Mouse (Mus musculus) hindbrain, embryonic 15.5 days (tissue): ENCODE measurements at regions not wholly inside any gene's neighbourhood (a gene's known extent, or its start where the extent isn't known, plus 50 kb on each side); places are given as distances from the start of the nearest gene placed in this dataset.

Experiments used
- ATAC-seq: fragments of 200-750 bp; cut with Nextera tagmentation; 2 replicates; pipeline ENCODE4 v1.8.0; 2017; ENCODE audit warnings: low read depth, moderate number of reproducible peaks, moderate TSS enrichment; ENCODE audit not compliant: low FRiP score
- H3K27ac ChIP-seq: fragments of 300-500 bp; sonication (generic); replicated peaks from 2 replicates; pipeline ENCODE4 v1.5.1; 2015; ENCODE audit warnings: mild to moderate bottlenecking, inconsistent platforms
- H3K27me3 ChIP-seq: fragments of 300-500 bp; sonication (generic); 2 replicates; pipeline ENCODE4 v1.6.1; 2015; ENCODE audit warnings: control low read depth, inconsistent platforms
- H3K36me3 ChIP-seq: fragments of 300-500 bp; sonication (generic); 2 replicates; pipeline ENCODE4 v1.6.1; 2015; ENCODE audit warnings: control low read depth, inconsistent platforms
- H3K4me1 ChIP-seq: fragments of 300-500 bp; sonication (generic); replicated peaks from 2 replicates; pipeline ENCODE4 v1.6.1; 2015; ENCODE audit warnings: control low read depth, inconsistent platforms
- H3K4me2 ChIP-seq: fragments of 300-500 bp; sonication (generic); 2 replicates; pipeline ENCODE4 v1.6.1; 2015; ENCODE audit warnings: moderate library complexity, mild to moderate bottlenecking, inconsistent platforms
- H3K4me3 ChIP-seq: fragments of 300-500 bp; sonication (generic); 2 replicates; pipeline ENCODE4 v1.5.1; 2015; ENCODE audit warnings: mild to moderate bottlenecking, inconsistent platforms
- H3K9ac ChIP-seq: fragments of 300-500 bp; sonication (generic); 2 replicates; pipeline ENCODE4 v1.6.1; 2015; ENCODE audit warnings: inconsistent platforms
- H3K9me3 ChIP-seq: fragments of 300-500 bp; sonication (generic); 2 replicates; pipeline ENCODE4 v1.6.1; 2016; ENCODE audit warnings: control low read depth, inconsistent platforms
- WGBS: fragments of 180-500 bp; shearing (Covaris S2); methylation state at CpG from one replicate; pipeline ENCODE4 v1.1.7; 2015; 5-methylcytosine and 5-hydroxymethylcytosine counted together

DNA sequence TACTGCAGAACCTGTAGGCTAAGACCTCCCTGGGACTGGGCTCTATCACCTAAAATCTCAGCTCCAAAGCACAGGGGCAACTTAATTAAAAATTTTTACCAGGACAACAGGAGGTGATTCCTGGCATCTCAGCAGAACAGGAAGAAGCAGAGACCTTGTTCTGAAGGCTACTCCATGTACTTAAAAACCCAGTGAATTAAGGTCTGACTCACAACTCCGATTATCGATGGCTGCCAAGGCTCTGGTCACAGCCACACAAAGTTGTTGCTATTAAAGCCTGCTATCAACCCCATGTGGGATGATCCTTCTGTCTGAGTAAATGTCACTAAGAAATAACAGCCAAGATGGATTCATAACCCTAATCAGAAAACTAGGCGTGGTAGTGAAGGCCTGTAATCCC, 202.3 kb upstream of the Camk1g start:
- no peak for ATAC-seq
- H3K9me3 ChIP-seq: no peaks in the 10 kb centered on the region
- 95% methylated on average over 3 of the region's 3 CpGs for WGBS

DNA sequence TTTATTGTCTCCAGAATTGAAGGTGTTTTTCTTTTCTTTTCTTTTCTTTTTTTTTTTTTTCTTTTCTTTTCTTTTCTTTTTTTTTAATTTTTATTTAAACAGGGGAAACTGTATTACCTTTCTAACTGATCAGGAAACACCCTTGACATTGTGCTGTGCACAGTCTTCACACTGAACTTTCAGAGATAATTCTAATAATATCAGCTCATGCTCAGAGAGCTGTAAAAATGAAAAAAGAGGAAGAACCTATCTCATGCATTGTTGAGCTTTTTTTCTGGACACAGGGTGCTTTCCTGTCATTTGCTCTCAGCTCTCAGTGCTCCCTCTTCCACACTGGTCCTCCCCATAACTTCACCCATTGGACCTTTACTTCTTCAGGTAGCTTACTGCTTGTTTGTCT, 201.0 kb upstream of the Camk1g start:
- H3K9me3 ChIP-seq: no peaks in the 10 kb centered on the region
- no peaks in the 10 kb centered on the region for H3K27me3 ChIP-seq
- no peak overlapping the region for H3K9ac ChIP-seq
- H3K4me2 ChIP-seq: no peak overlapping the region
- H3K36me3 ChIP-seq: no peaks in the 10 kb centered on the region
- no peak for ATAC-seq
- no peak overlapping the region for H3K4me3 ChIP-seq
- peaks cover under 1% of the 10 kb centered on the region; the same call in 1 of the 2 replicates for H3K4me1 ChIP-seq
- H3K27ac ChIP-seq: no peak overlapping the region

More for the DNA sequence above, 202.3 kb upstream of the Camk1g start:
- peaks cover 5% of the 10 kb centered on the region; the same call in 1 of the 2 replicates for H3K4me1 ChIP-seq
- no peak overlapping the region for H3K4me3 ChIP-seq
- no peak overlapping the region for H3K27ac ChIP-seq
- H3K27me3 ChIP-seq: no peaks in the 10 kb centered on the region
- H3K4me2 ChIP-seq: no peak overlapping the region
- no peaks in the 10 kb centered on the region for H3K36me3 ChIP-seq
- H3K9ac ChIP-seq: no peak overlapping the region

DNA sequence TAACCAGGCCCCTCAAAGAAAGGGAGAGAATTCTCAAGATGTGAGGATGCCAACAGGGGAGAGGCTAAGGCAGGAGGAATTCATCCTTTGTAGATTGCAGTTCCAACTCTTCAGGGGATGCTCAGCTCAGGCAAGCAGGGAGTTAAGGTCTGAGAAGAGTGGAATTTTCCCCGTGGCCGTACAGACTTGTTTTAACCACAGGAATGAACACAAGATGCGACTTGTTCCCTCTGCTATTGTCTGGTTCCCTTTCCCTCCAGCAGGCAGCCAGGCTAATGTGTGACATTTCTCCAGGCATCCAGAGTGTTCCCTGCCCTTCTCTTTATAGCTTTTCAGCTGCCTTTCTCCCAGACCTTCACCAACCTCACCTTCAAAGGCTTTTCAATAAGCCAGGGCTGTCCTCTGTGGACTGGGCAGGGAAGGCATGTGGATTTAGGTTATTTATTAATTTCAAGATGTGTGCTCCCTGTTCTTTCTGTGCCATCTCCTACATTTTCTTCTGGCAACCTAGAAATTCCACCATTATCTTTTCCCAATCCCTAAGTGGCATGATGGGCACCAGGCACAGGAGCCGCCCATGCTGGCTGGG, 198.6 kb upstream of the Camk1g start:
- ATAC-seq: no peak
- Histone ChIP-seq H3K9ac (no peak overlapping the region), H3K4me3 (no peak overlapping the region), H3K4me2 (no peak overlapping the region), H3K27me3 (no peaks in the 10 kb centered on the region), H3K9me3 (no peaks in the 10 kb centered on the region), H3K36me3 (no peaks in the 10 kb centered on the region), H3K27ac (no peak overlapping the region), H3K4me1 (no peaks in the 10 kb centered on the region; the same call in 1 of the 2 replicates)
- WGBS: 39% methylated on average over 4 of the region's 4 CpGs

DNA sequence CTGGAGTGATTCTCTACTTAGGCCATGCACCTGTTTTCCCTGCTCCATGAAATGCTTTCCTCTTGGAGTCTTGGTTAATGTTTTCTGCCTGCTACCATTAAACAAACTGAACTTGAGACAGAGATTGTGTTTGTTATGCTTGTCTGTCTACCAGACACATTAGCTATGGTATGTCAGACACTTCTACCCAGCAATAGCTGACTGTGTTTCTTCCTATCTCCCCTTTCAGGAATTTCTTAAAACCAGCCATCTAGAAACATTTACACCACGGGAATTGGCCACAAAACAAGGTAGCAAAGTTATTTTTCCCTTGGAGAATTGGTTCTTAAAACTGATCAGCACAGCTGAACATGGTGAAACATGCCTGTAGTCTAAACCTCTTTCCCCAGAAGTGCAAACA, 197.1 kb upstream of the Camk1g start:
- H3K27ac ChIP-seq: no peak overlapping the region
- no peaks in the 10 kb centered on the region for H3K36me3 ChIP-seq
- H3K27me3 ChIP-seq: no peaks in the 10 kb centered on the region
- H3K9me3 ChIP-seq: no peaks in the 10 kb centered on the region
- H3K9ac ChIP-seq: no peak overlapping the region
- ATAC-seq: no peak
- no peak overlapping the region for H3K4me3 ChIP-seq
- no peak overlapping the region for H3K4me2 ChIP-seq
- WGBS: 56% methylated on average over 1 of the region's 1 CpGs
- H3K4me1 ChIP-seq: no peaks in the 10 kb centered on the region; the same call in 1 of the 2 replicates

DNA sequence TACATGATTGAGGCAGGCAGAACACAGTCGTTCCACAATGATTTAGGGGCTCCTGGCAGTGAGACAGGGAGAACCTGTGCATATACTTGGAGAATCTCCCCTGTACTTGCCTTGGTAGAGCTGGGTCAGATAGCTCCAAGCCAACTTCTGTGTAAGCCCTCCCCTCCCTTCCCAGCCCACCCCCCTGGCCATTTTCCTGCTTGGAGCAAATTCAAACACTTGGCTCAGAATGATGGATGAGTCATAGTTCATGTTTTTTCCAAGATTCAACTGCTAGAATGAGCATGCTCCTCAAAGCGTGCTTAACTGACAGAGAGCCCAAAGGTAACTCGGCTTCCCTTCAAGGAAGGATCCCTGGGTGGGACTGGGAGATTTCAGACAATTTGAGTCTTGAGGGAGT, 194.1 kb upstream of the Camk1g start:
- no peaks in the 10 kb centered on the region for H3K27me3 ChIP-seq
- no peak overlapping the region for H3K4me2 ChIP-seq
- H3K9ac ChIP-seq: no peak overlapping the region
- no peaks in the 10 kb centered on the region; the same call in 1 of the 2 replicates for H3K4me1 ChIP-seq
- H3K36me3 ChIP-seq: no peaks in the 10 kb centered on the region
- ATAC-seq: no peak
- H3K9me3 ChIP-seq: no peaks in the 10 kb centered on the region
- no peak overlapping the region for H3K27ac ChIP-seq
- WGBS: 71% methylated on average over 3 of the region's 3 CpGs
- H3K4me3 ChIP-seq: no peak overlapping the region

DNA sequence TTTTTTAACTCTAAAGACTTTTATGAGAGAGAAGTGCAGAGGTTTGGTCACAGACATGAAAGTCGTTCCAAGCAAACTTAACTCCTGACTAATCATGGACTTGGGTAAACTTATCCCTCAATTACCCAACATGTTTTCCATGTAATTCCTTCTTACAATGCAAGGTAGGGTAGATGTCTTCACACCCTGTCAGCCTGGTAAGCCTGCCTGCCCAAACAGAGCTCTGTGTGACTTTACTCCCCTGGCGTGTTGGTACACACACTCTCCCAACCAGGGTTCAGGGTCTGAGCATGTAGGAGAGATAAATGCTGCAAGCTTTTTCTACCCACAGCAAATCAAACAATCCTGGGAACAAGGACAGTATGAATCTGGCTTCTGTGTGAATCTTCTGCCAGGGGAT, 192.1 kb upstream of the Camk1g start:
- Histone ChIP-seq H3K4me3 (no peak overlapping the region), H3K27me3 (no peaks in the 10 kb centered on the region), H3K36me3 (no peaks in the 10 kb centered on the region), H3K27ac (no peak overlapping the region), H3K4me1 (no peaks in the 10 kb centered on the region), H3K4me2 (no peak overlapping the region), H3K9me3 (no peaks in the 10 kb centered on the region), H3K9ac (no peak overlapping the region)
- no peak for ATAC-seq
- 90% methylated on average over 2 of the region's 2 CpGs for WGBS

DNA sequence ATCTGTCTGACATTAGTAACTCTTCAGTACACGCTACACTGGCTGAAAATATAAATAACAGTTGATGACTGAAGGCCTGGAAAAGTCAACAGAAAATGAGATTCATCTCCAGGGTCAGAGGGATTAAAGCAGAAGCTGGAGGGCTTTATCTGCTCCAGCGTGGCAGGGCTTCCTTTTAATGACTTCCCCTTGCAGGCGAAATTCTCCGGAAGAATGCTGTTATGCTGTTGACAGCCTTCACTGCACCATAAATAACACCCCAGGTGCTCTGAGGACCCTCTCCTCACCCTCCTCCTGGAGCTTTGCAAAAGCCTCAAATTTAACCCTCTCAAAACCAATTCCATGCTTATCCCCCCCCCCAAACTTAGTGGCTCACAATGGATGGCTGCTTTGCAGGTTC, 188.0 kb upstream of the Camk1g start:
- Histone ChIP-seq H3K9ac (no peak overlapping the region), H3K9me3 (no peaks in the 10 kb centered on the region), H3K4me3 (no peak overlapping the region), H3K4me1 (no peaks in the 10 kb centered on the region), H3K36me3 (no peaks in the 10 kb centered on the region), H3K4me2 (no peak overlapping the region), H3K27ac (no peak overlapping the region), H3K27me3 (no peaks in the 10 kb centered on the region)
- no peak for ATAC-seq
- 28% methylated on average over 4 of the region's 4 CpGs for WGBS

DNA sequence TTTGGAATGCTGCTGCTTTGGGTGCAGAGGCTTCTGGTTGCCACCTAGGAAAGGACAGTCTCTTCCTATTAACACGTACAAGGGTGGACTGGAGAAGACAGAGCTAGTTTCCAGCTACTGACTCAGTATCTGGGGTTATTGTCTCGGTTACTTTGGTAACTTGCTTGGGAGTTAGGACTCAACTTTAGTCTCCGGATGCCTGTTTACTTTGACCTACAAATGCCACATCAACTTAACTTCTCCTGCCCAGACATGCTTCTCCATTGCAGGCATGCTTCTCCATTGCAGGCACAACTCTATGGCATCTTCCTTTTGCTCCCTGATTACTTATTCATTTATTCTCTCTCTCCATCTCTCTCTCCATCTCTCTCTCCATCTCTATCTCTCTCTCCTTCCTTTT, 184.6 kb upstream of the Camk1g start:
- ATAC-seq: no peak
- Histone ChIP-seq H3K4me1 (no peaks in the 10 kb centered on the region), H3K9me3 (no peaks in the 10 kb centered on the region), H3K36me3 (no peaks in the 10 kb centered on the region), H3K27me3 (no peaks in the 10 kb centered on the region), H3K27ac (no peak overlapping the region), H3K4me2 (no peak overlapping the region), H3K4me3 (no peak overlapping the region), H3K9ac (no peak overlapping the region)
- 88% methylated on average over 3 of the region's 3 CpGs for WGBS

DNA sequence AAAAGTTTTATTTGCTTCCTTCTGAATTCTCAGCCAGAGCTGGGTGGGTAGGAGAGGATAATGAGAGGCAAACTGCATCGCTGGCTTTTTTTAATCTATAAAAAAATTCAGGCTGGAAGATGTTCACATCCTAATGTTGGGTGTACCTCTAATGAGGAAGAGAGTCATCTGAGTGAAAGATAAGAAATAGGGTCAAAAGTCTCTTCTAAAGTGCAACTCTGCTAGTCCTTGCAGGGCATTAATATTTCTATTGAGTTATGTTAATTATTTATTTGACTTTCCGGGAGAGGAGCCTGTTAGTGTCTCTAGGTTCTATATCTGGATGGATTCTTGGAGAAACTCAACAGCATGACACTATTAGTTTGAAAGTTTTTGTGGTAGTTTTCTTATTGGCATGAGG, 182.2 kb upstream of the Camk1g start:
- no peaks in the 10 kb centered on the region for H3K4me1 ChIP-seq
- H3K9ac ChIP-seq: no peak overlapping the region
- no peaks in the 10 kb centered on the region for H3K9me3 ChIP-seq
- no peak overlapping the region for H3K27ac ChIP-seq
- H3K36me3 ChIP-seq: no peaks in the 10 kb centered on the region
- WGBS: 77% methylated on average over 2 of the region's 2 CpGs
- no peaks in the 10 kb centered on the region for H3K27me3 ChIP-seq
- ATAC-seq: no peak
- no peak overlapping the region for H3K4me2 ChIP-seq
- no peak overlapping the region for H3K4me3 ChIP-seq

DNA sequence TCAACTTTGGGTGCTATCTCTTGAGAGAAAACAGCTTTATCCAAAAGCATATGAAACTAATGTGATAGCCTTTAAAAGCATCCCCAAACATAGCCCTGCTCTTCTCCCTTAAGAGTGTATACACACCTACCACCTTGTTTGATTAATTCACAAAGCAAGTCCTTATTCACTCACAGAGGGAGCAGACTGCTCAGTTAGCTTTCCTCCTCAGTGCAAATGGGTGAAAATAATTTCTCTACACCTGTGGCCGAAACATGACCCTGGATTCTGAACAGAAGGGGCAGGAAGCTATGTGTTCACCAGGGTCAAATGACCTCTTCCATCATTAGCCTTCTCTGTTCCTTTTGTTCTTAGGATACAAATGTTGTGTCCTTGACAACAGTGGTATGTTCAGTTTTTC, 181.2 kb upstream of the Camk1g start:
- Histone ChIP-seq H3K4me3 (no peak overlapping the region), H3K4me2 (no peak overlapping the region), H3K9ac (no peak overlapping the region), H3K27ac (no peak overlapping the region), H3K4me1 (no peaks in the 10 kb centered on the region), H3K9me3 (no peaks in the 10 kb centered on the region), H3K36me3 (no peaks in the 10 kb centered on the region), H3K27me3 (no peaks in the 10 kb centered on the region)
- 60% methylated on average over 1 of the region's 1 CpGs for WGBS
- ATAC-seq: no peak

DNA sequence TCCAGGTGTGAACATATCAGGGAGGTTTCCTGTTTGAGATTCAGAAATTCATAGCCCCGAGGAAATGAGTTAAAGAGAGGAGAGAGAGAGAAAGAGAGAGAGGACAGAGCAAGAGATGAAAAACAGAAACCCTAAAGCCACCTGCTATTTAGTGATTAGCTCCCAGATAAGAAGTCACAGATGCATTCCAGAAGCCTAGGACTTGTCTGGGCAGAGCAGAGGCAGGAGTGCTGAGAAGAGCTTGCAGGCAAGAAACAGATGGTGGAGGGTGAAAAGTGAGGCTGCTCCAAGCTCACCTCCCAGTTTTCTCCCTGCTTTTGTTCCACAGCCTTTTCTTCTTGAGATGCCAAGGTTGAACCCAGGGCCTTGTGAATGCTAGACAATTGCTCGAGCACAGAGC, 180.7 kb upstream of the Camk1g start:
- Histone ChIP-seq H3K9ac (no peak overlapping the region), H3K36me3 (no peaks in the 10 kb centered on the region), H3K4me1 (no peaks in the 10 kb centered on the region), H3K4me2 (no peak overlapping the region), H3K27ac (no peak overlapping the region), H3K4me3 (no peak overlapping the region), H3K9me3 (no peaks in the 10 kb centered on the region), H3K27me3 (no peaks in the 10 kb centered on the region)
- no peak for ATAC-seq
- 55% methylated on average over 2 of the region's 2 CpGs for WGBS

DNA sequence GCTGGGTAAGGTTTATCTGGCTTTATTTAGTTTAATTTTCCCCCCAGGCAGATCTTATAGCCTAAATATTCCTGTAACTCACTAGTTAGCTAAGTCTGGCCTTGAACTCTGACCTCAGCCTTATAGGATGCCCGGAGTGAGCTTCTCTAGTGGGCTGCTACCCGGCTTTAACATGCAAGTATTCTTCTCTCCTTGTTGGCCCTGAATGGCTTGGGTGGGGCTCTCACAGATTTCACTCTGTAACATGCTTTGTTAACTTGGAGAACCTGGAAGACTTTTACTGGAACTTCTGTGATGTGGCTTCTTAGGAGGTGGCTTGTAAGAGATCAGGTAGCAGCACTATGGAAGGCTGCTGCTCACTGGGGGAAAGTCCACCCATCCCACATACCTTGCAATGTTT, 177.3 kb upstream of the Camk1g start:
- 85% methylated on average over 2 of the region's 2 CpGs for WGBS
- no peak overlapping the region for H3K9ac ChIP-seq
- ATAC-seq: no peak

DNA sequence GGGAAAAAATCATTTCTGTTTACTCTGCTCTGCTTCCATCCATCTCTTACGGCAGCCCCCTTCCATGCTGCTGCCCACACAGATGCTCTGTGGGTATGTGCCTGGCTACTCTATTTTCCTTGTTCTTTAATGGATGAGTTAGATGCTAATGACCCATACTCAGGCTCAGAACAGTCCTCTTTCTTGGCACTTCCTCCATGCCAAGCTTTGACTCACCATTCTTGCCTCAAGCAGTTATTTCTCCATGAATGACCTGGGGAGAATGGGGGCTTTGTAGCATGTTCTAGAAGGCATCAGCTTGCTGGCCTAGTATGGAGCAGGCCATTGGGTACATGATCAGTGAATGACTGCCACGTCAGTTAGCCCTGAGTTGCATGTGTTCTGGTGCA, 175.9 kb upstream of the Camk1g start:
- no peak overlapping the region for H3K9ac ChIP-seq
- H3K27me3 ChIP-seq: no peaks in the 10 kb centered on the region
- no peak overlapping the region for H3K27ac ChIP-seq
- H3K4me3 ChIP-seq: no peak overlapping the region
- H3K4me1 ChIP-seq: peaks cover 13% of the 10 kb centered on the region
- H3K36me3 ChIP-seq: no peaks in the 10 kb centered on the region
- WGBS: 73% methylated on average over 2 of the region's 2 CpGs
- no peak; the same call in 1 of the 2 replicates for ATAC-seq
- H3K9me3 ChIP-seq: no peaks in the 10 kb centered on the region
- no peak overlapping the region for H3K4me2 ChIP-seq

More for the DNA sequence above, 177.3 kb upstream of the Camk1g start:
- no peak overlapping the region for H3K27ac ChIP-seq
- peaks cover 4% of the 10 kb centered on the region for H3K4me1 ChIP-seq
- H3K4me3 ChIP-seq: no peak overlapping the region
- no peaks in the 10 kb centered on the region for H3K36me3 ChIP-seq
- H3K27me3 ChIP-seq: no peaks in the 10 kb centered on the region
- H3K4me2 ChIP-seq: no peak overlapping the region
- H3K9me3 ChIP-seq: no peaks in the 10 kb centered on the region
